17 mouse cellular contexts compared by ENCODE assay signal in the genomic region with DNA sequence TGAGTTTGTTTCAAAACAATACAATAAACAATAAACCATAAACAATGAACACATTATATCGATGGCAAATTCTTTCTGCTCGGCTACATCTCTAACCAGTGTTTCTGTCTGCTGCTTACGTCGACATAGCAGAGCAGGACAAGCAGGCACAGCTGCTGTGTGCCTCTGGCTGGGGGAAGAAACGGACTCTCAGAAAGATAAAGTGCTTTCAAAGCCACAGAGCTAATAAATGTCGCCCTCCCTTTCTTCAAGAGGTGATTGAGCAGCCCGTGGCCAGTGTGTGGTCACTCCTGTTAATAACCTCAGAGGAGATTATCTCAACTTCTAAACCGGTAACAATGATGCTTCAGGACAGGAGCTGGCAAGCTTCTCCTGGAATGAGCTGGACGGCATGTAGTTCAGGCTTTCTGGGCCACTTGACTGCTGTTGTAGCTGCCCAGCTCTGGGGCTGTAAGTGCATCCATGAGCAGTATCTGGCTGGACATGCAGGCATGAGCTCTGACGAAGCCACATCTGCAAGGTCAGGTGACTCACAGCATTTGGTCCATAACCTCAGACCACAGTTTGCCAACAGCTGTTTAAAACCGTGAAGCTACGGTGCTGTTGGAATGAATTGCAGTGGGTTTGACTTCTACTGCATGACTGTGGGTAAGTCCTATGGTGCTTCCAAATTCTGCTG. TPM values are rescaled to one million over a fixed set of nuclear protein-coding genes. Genes with fewer than 3 reads are reported as not detected.
DNase-seq lines count a peak whose midpoint lies in the region; ATAC-seq and TF ChIP-seq lines count a peak whose summit lies in the region.
"Had no signal": no experiment of that assay in that cellular context is flagged by ENCODE, and none has a peak within 500 bp of the region (broad histone marks: within the 10 kb centered on the region; RNA-seq: fewer than 3 reads in every experiment).

No protein-coding gene starts in this region.

- ATAC-seq in forebrain, embryonic 14.5 days, result no peak
- no peak for ATAC-seq in kidney, embryonic 14.5 days (ENCODE audit: low FRiP score, low TSS enrichment)
- ATAC-seq in inflammation-experienced regulatory T-cells, adult 6 months, result no peak
- ATAC-seq: intestine, embryonic 16.5 days; liver, postnatal 0 days had no signal

- TF ChIP-seq POLR2A in myocyte (IDR thresholded peaks at IDR 0.05; ENCODE audit: insufficient read length, low read depth), result no peak

- no peak overlapping the region for H3ac ChIP-seq in myocyte (ENCODE audit: control insufficient read depth, insufficient read length)

- no peak overlapping the region for H3K4me2 ChIP-seq in forebrain, embryonic 14.5 days (ENCODE audit: low read length)
- H3K4me2 ChIP-seq in kidney, embryonic 14.5 days (replicated peaks; ENCODE audit: low read depth, low read length), result no peak overlapping the region
- peak overlapping the region; percentile 71 for H3K4me2 ChIP-seq in myocyte (ENCODE audit: low read depth)
- H3K4me2 ChIP-seq: midbrain, embryonic 11.5 days had no signal

- H3K4me1 ChIP-seq in forebrain, embryonic 10.5 days, result peaks cover 34% of the 10 kb centered on the region
- peaks cover 18% of the 10 kb centered on the region for H3K4me1 ChIP-seq in forebrain, embryonic 14.5 days (ENCODE audit: control insufficient read depth, insufficient read depth, low read length)
- H3K4me1 ChIP-seq in kidney, embryonic 14.5 days (ENCODE audit: control insufficient read depth, insufficient read depth, low read length), result no peaks in the 10 kb centered on the region

- DNase-seq in forebrain, embryonic 10.5 days (ENCODE audit: extremely low spot score, low spot score), result peak; percentile 10
- no peak for DNase-seq in forebrain, embryonic 14.5 days (ENCODE audit: low spot score)
- DNase-seq in kidney, postnatal 4 days, result peak; percentile 3 to 4
- DNase-seq in adrenal gland, postnatal 14 days, result peak; percentile 32
- no peak for DNase-seq in layer of hippocampus, adult 11-12 months (ENCODE audit: low spot score)
- DNase-seq: cerebellum, postnatal 36 days; left cerebral cortex, postnatal 4 days; liver, postnatal 0 days; right cerebral cortex, postnatal 25 days had no signal

- H3K27ac ChIP-seq in forebrain, embryonic 10.5 days, result no peak overlapping the region
- no peak overlapping the region for H3K27ac ChIP-seq in forebrain, embryonic 14.5 days (ENCODE audit: low read depth, low read length)
- no peak overlapping the region for H3K27ac ChIP-seq in kidney, embryonic 14.5 days (ENCODE audit: low read depth, low read length)

- no peak overlapping the region for H3K9ac ChIP-seq in forebrain, embryonic 14.5 days (ENCODE audit: low read length)
- no peak overlapping the region for H3K9ac ChIP-seq in kidney, embryonic 14.5 days (ENCODE audit: low read depth, low read length)
- H3K9ac ChIP-seq: liver, postnatal 0 days had no signal

- peaks cover 8% of the 10 kb centered on the region for H3K27me3 ChIP-seq in forebrain, embryonic 10.5 days (ENCODE audit: poor library complexity, severe bottlenecking)
- H3K27me3 ChIP-seq in forebrain, embryonic 14.5 days (replicated peaks; ENCODE audit: control insufficient read depth, insufficient read depth, low read length), result no peaks in the 10 kb centered on the region
- no peaks in the 10 kb centered on the region; the same call in 1 of the 2 replicates for H3K27me3 ChIP-seq in kidney, embryonic 14.5 days (ENCODE audit: control insufficient read depth, insufficient read depth, low read length)
- no peaks in the 10 kb centered on the region for H3K27me3 ChIP-seq in myocyte (ENCODE audit: control insufficient read depth, insufficient read depth, insufficient read length)

- no peaks in the 10 kb centered on the region for H3K9me3 ChIP-seq in forebrain, embryonic 10.5 days
- H3K9me3 ChIP-seq in forebrain, embryonic 14.5 days (replicated peaks; ENCODE audit: control insufficient read depth, low read length), result no peaks in the 10 kb centered on the region
- no peaks in the 10 kb centered on the region for H3K9me3 ChIP-seq in kidney, embryonic 14.5 days (ENCODE audit: control insufficient read depth, low read length)

- no peaks in the 10 kb centered on the region for H3K36me3 ChIP-seq in forebrain, embryonic 10.5 days (replicated peaks)
- H3K36me3 ChIP-seq in forebrain, embryonic 14.5 days (ENCODE audit: control insufficient read depth, insufficient read depth, low read length), result no peaks in the 10 kb centered on the region
- no peaks in the 10 kb centered on the region for H3K36me3 ChIP-seq in kidney, embryonic 14.5 days (ENCODE audit: control insufficient read depth, insufficient read depth, low read length)
- no peaks in the 10 kb centered on the region for H3K36me3 ChIP-seq in myocyte (ENCODE audit: control insufficient read depth, insufficient read depth)

- no peaks in the 10 kb centered on the region for H3K79me2 ChIP-seq in myocyte (ENCODE audit: control insufficient read depth, insufficient read depth)

- no peak overlapping the region for H3K4me3 ChIP-seq in forebrain, embryonic 10.5 days
- H3K4me3 ChIP-seq in forebrain, embryonic 14.5 days (ENCODE audit: low read depth, low read length), result no peak overlapping the region
- H3K4me3 ChIP-seq in kidney, embryonic 14.5 days (ENCODE audit: low read length), result no peak overlapping the region
- H3K4me3 ChIP-seq in myocyte, result no peak overlapping the region

- WGBS in forebrain, embryonic 10.5 days, result 57% methylated on average over 12 of the region's 12 CpGs
- whole genome bisulfite sequencing in forebrain, embryonic 14.5 days, result 39% methylated on average over 12 of the region's 12 CpGs
- WGBS in kidney, embryonic 14.5 days, result 14% methylated on average over 12 of the region's 12 CpGs

TF ChIP-seq in myocyte, 11 proteins besides CTCF, POLR2A, EP300 and RAD21:
- TF ChIP-seq MYOD1 (IDR thresholded peaks at IDR 0.05; ENCODE audit: control insufficient read depth in 1 of 3, insufficient read length in 2 of 3, low read depth in 2 of 3) (peak; percentile 95 to 98 (median 98)), TCF3 (IDR thresholded peaks at IDR 0.05; ENCODE audit: insufficient read length, low read depth) (peak; percentile 62), POLR2AphosphoS2 (IDR thresholded peaks at IDR 0.05; ENCODE audit: insufficient read length, low read depth) (no peak), USF1 (IDR thresholded peaks at IDR 0.05; ENCODE audit: low read depth) (peak; percentile 66), TCF12 (IDR thresholded peaks at IDR 0.05; ENCODE audit: insufficient read depth, poor library complexity, severe bottlenecking) (peak; percentile 76), MAX (IDR thresholded peaks at IDR 0.05; ENCODE audit: low read depth) (no peak), MYOG (IDR thresholded peaks at IDR 0.05; ENCODE audit: control insufficient read depth in 1 of 3, insufficient read depth in 1 of 3, insufficient read length in 2 of 3, low read depth in 2 of 3) (peak; percentile 20 to 60 (median 55))

RNA-seq across cellular contexts. Expression of a gene that starts 55.6 kb away (rescaled TPM):
- not detected in 2 replicates for polyA plus RNA-seq in forebrain, embryonic 10.5 days (2016; fragmentation: Nextera tagmentation; extraction: Ambion mirVana)
- not detected in 2 replicates for polyA plus RNA-seq in forebrain, embryonic 14.5 days (2014; fragmentation: Nextera tagmentation; extraction: Ambion mirVana)
- polyA plus RNA-seq in kidney, embryonic 14.5 days (2014; fragmentation: Nextera tagmentation; extraction: Ambion mirVana), result not detected in 2 replicates
- not detected in 2 replicates for total RNA-seq in adrenal gland, postnatal 14 days (2021)
- not detected for polyA plus RNA-seq in myocyte (2012; fragmentation: generic; extraction: Trizol)
- not detected for polyA plus RNA-seq in inflammation-experienced regulatory T-cells, adult 6 months (2017; shearing (Covaris generic))
- total RNA-seq: gastrocnemius, adult 8-10 months; left cerebral cortex, postnatal 4 days; neutrophil, adult 5-6 weeks had no signal
- polyA plus RNA-seq: intestine, embryonic 16.5 days; liver, postnatal 0 days; stomach, embryonic 16.5 days had no signal

Comparison
In these comparisons a context has a peak if more than half of its experiments do, and no peak if none do; other contexts are left out.
1. DNase-seq: peak in forebrain, embryonic 10.5 days (single experiment), kidney, postnatal 4 days (2 of 2) and adrenal gland, postnatal 14 days (single experiment); none in forebrain, embryonic 14.5 days (single experiment) and layer of hippocampus, adult 11-12 months (single experiment).